Mouse (Mus musculus) WW6 (cell line): ENCODE measurements at regions not wholly inside any gene's neighbourhood (a gene's known extent, or its start where the extent isn't known, plus 50 kb on each side); places are given as distances from the start of the nearest gene placed in this dataset.

Source experiments
- DNase-seq: peaks from one replicate; pipeline ENCODE4 v3.0.0-alpha.2; 2013; ENCODE audit warnings: low read depth, low spot score

DNA sequence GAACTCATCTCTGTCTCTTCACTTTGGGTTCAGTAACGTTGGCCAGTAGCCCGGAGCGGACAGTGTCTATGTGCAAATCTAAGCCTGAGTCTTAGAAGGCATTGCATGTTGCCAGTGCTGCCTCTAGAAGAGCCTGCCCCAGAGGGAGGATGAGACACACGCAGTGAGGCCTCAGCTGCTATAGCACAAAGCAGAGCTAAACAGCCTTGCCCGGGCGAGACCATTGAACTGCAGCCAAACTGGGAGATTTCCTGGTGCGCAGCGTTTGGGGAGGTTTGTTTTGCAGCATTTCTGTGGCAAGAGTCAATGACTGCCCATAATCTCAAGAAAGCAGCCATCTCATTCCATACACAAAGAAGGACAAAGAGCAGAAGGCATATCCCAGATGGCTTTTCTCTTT, 164.0 kb downstream of the 3100002H09Rik start:
- no peak for DNase-seq

DNA sequence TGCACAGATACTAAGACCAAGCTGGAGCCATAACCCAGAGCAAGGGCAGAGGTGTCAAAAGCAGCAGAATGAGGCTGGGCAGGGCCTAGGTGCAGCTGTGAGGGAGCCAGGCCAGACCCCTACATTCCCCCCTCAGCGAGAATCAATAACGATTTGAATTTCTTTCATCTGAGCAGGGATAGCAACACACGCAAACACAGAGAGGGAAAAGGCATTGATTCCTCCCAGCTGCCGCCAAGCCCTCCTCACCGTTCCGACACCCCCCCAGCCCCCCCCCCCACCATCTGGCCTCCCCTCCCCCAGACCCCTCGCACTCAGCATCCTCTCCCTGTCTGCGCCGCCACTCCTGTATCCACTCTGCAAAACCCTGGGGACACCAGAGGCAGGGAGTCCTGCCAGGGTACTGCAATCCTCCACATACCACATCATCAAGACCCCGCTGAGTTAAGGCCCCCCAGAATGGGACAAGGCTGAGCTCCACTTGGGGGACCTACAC, 166.9 kb downstream of the 3100002H09Rik start:
- no peak for DNase-seq

DNA sequence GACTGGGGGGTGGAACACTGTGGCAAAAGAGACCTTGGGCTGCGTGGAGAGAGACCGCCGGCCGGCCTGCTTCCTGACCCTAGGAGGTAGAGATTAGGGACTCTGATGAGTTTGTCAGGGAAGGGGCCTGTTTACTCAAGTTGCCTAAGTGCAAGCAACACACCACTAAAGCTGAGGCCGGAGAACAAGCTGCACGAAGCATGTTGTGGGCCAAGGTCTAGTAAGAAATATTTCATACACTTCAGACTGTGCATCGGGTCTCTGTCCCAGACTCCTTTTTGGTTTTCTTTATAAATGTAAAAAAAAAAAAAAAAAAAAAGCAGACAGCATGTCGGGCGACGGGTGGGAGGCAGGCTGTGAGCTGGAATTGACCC, 167.5 kb downstream of the 3100002H09Rik start:
- DNase-seq, result no peak

DNA sequence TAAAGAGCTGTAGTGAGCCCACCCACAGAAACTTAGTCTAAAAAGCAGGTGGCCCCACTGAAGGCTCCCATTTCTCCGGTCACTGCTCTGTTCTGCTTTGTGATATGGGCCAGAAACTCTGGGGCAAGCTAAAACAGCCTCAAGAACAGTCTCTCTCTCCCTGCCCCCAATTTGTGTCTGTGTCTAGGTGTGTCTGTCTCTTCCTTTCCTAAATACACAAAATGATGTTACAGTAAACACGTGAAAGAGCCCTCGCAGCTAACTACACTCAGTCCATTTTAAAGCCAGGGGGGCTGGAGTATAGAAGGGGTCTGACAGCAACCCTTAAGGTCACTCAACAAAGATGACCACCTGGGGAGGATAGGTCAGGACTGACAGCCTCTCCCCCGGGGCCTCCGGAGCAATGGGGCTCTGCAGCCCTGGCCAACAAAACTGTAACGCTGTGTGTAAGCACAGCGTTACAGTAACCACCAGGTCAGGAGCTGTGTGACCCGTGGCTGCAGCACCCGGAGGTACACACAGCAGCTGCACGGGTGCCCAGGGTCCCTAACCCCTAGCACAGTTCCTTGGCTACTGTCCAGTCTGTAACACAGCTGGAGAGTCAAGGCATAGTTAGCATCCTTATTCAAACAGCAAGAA, 168.0 kb downstream of the 3100002H09Rik start:
- DNase-seq, result no peak

DNA sequence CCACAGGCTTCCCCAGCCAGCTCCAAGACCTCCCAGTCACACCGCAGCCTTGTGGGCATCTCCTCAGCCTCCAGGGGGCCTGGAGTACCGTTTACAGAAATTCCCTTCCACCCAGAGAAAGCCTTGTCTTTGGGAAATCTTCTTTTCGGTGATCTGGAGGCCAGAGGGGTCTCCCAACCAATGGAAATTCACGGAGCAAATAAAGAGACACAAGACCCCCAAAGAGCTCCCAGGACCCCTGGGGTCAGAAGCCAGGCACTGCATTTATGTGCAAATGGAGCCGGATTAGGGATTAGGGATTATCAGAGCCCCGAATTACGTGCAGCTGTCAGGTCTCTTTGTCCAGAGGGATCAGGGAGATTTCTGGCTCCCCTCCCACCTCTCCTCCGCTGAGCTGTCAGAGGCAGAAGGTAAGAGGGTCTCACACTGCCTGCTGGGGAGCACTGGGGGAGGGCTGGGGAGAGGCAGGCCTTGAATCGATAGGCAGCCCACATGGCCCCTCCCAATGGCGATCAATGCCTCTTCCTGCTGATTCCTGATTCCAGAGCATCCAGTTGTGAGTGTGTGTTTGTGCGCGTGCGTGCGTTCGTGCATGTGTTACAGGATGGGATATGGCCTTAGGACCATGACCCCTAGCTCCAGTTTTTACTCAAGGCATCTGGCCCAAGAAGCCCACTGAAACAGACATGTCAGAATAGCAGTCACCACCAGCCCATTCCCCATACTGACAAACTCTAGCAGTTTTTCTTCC, 168.7 kb downstream of the 3100002H09Rik start:
- no peak for DNase-seq

DNA sequence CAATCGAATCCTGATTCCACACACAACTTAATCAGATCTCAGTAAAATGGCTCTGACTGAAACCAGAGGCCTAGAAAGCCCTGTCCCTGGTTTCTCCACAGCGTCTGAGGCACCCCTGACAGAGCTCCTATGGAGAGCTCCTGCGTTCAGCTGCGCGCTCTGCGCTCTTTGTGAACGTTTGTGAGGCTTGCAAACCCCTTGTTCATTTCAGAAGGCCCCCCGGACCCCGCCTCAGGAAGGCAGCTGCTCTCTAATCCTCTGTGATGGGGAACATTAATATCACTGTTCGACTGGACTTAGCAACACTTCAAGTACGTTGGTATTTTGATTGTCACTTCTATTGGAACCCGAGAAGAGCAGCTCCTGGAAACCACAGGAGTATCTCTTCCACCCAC, 175.6 kb downstream of the 3100002H09Rik start:
- DNase-seq, result no peak

DNA sequence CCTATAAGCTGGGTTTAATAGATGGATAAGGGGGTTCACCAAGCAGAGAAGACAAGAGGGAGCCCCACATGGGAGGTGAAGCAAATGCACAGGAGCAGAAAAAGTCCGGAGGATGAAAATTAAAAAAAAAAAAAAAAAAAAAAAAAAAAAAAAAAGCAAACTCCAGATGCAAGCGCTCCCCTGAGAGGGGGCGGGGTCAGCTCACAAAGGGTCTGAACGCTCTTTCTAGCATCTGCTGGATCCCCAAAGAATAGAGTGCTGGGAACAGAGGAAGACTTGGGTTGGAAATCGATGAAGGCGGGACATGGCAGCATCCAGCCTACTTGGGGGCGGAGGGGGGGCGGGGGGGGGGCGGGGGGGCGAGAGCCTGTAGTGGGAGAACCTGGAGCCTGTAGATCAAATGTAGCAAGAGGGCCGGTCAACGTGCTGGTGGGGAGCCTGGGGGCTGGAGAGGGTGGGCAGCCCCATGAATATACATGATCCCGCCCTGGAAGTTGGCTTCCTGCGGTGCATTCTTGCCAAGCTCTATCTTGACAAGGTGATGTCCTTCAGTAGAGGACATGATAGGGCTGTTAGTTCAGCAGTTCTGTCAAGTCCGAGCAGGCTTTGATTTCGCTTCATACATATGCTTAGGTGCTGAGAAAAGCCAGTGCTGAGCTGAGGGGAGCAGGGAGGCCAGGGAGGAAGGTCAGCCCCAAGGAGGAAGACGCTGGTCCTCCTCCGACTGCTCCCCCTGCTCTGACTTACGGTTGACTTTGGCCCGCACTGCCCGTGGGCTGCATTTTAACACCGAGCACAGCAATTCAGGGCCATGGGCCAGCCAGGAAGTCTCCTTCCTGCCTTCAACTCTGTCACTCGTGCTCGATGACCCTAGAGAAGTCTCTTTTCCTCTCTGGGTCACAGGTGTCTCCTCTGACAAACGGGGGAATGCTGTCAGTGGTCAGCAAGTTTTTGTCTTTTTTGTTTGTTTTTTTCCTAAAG, 176.3 kb downstream of the 3100002H09Rik start:
- no peak for DNase-seq

DNA sequence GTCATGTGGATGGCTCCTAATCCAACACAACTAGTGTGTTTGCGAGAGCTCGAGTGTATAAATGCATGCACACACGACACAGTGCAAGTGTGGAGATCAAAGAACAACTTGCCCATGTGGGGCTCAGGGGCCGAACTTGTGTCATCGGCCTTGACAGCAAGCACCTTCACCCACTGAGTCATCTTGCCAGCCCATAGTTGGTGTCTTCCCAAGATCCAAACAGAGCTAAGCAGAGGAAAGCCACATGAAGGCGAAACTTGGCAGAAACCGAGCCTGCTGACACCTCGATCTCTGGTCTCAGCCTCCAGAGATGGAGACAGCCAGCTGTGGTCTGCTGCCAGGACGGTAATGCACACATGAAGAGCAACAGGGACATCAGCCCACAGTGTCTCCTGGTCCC, 177.1 kb downstream of the 3100002H09Rik start:
- no peak for DNase-seq

DNA sequence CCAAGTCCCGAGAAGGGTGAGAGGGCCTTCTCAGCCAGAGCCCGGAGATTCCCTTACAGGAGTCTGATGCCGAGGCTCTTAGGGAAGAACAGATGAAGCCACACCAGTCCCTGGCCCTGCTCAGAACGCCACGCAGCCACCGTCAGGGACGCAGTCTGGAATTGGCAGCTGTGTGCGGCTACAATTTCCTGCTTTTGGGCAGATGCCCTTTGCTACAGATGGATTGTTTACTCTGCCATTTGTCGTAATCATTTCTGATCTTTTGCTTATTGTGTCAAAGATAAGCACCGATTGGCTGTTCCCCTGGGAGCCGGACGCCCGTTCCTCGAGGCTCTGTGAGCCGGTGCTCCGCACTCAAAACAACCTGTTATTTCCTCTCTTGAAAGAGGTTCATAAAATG, 179.4 kb downstream of the 3100002H09Rik start:
- DNase-seq, result no peak

DNA sequence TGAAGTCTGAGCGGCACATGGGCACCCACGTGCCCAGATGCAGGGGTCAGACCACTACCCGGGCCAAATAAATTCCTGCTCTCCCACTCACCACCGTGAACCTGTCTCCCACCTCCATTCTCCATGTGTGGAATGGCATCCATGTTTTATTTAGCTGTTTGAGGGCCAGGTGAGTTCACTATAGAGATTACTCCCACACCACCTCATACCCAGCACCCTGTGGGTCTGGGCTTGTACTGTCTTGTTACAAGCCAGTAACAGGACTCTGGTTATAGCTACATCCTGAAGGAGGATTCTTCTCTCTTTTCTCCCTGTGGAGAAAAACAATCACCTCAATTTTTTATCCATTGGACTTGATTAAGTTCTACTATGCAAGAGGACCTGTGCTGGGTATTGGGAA, 181.8 kb downstream of the 3100002H09Rik start:
- no peak for DNase-seq

DNA sequence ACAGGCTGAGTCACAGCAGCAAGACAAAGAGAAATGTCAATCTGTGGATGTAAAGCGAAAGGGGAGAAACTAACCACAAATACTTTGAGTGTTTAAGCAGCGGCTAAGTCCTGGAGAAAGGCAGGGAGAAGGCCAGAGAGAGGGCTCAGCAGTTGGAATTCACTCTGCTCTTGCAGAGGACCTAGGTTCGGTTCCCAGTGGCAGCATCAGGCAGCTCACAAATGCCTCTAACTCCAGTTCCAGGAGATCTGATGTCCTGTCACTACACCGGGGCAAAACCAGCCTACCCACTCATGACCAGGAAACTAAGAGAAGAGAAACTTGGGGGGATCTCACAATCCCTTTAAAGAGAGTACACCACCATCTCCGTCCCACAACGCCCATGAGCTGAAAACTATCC, 188.2 kb downstream of the 3100002H09Rik start:
- no peak for DNase-seq

DNA sequence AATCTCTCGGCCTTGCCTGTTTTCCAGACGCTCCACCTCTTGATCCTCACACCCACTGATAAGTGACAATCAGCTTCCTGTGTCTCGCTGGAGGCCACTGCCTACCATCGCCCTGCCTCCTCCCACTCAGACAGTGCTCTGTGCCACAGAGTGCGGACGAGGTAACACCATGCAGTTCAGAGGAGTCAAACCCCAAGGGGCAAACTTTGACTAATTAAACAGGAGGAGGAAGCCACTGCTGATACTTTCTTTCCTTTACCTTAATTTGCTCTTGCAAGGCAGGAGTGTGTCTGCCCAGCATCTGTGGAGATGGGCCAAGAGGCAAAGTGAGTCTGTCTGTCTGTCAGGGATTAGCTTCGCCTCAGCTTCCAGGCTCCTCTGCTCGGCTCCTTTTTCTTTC, 192.2 kb downstream of the 3100002H09Rik start:
- no peak for DNase-seq

DNA sequence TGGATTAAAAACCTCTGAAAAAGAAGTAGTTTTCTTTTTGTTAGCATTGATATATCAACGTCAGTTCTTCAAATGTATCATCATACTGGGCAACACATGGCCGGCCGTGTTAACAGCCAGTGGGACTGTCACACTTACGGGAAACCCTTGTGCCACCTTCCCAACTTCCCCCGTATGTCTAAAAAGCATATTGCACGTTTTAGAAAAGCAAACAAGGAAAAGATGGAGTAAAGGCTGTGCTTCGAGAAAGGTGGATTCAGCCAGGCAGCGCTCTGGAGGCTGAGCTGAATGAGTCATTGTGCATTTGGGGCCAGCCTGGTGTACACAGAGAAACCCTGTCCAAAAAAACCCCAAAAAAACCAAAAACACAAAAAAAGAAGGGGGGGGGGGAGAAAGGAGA, 193.4 kb downstream of the 3100002H09Rik start:
- DNase-seq, result no peak

DNA sequence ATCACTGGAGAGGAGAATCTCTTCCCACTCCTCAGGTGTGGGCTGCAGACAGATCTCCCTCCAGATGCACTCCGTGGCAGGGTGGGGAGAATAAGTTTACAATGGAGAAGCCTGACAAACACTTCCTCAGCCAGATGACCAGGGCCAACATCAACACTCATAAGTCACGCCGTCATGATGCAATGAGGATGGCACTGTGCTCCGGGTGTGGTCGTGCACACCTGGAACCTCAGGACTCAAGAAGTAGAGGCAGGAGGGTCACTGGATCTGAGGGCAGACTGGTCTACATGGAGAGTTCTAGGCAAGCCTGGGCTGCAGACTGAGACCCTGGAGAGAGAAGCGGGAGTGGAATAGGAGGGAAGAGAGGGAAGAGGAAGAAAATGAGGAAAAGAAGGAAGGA, 194.3 kb downstream of the 3100002H09Rik start:
- no peak for DNase-seq

DNA sequence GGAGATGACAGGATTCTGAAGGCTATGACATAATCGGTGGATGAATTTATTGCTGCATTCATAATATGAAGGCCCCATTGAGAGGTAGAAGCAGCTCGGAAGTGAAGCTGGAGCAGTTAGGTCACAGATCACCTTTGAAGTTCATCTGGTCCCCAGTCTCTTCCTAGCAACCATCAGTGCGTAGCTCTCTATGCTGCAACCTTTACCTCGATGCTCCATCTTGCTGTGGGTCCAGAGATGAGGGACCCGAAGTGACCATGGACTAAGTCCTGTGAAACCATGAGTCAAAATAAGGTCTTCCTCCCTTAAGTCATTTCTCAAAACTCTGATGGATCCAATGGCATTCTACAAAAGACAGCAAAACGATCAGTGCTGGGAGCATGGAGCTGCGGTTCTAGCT, 196.2 kb downstream of the 3100002H09Rik start:
- no peak for DNase-seq

DNA sequence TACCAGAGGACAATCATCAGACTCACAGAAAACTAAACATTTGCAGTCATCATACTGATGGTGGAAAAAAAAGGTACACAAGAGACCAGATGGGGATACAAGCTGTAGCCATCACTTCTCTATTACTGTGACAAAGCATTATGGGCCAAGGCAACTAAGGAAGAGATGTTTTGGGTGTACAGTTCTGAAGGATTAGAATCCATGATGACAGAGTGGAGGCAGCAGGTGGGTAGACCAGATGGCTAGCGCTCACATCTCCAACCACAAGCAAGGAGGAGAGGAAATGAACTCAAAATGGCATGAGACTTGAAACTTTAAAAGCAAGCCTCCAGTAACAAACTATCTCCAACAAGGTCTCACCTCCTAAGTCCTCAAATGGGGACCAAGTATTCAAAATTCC, 201.3 kb downstream of the 3100002H09Rik start:
- DNase-seq, result no peak

DNA sequence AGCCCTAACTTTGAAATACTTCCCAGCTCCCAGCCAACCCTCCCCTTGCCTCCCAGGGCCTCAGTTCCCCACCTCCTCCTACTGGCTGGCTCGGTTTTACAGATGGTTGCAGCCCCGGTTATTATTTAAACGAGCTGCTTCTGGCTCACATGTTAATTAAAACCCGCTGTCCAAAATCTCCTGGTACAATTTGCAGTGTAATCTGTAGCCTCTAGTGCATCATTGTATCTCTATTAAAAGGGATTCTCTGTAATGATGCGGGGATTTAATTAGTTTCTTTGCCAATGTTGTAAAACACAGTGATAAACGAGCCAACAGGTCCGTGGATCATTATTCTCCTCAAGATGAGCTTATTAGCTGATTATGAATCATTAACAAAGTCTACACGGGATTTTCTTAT, 208.5 kb downstream of the 3100002H09Rik start:
- DNase-seq, result no peak

DNA sequence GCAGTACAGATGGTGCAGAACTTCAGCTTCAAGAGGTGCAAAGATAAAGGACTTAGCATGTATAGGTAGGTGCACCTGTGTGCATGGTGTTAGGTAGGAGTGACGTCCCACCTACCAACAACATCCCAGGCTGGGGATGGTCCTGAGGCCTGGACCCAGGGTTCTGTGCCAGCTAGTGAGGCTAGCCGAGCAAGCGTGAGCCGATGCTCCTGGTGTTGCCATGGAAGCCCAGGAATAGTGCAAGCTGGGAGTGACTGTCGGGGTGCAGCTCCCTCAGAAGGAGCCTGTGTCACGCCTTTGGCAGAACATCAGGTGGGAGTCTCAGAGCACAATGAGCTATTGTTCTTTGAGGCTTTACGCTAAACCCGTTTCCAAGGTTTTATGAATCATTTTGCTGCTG, 209.9 kb downstream of the 3100002H09Rik start:
- no peak for DNase-seq

DNA sequence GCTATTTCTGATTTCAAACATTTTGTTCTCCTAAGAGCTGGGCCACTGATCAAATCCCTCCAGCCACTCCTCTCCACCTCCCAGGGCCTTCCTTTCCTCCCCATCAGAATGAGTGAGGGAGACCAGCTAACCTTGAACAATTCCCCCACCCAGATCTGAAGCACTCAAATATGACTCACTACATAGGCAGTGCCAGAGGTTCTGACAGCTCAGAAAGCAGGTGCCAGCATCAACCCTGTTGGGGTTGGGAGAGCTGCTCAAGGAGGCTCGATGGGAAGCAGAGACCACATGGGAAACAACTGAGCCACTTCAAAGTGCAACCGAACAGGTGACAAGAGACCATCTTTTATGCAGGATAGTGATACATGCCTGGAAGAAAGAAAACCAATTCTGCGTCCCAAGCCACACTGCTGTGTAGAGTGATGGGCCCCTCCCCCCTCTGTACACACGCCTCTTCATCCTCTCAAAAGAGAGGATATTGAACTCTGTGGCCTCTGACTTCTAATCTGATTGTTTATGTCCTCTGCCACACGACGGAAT, 210.4 kb downstream of the 3100002H09Rik start:
- no peak for DNase-seq

DNA sequence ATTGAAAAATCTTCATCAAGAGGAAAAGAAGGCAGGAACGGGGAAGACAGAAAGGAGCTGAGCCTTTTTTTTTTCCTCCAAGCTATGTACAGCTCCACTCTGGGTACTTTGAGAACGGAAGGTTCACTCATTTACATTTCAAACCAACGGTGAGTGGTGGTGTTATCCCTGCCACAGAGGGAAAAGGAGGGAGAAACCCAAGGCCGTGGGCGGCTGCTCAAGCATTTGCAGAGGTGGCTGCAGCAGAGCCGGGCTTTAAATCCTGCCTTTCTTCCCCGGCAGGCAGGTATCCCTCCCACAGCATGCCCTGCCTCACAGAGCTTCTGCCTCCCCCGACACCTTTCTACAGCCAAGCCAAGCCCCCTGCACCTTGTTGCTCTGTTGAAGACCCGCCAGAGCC, 212.2 kb downstream of the 3100002H09Rik start:
- DNase-seq, result no peak

DNA sequence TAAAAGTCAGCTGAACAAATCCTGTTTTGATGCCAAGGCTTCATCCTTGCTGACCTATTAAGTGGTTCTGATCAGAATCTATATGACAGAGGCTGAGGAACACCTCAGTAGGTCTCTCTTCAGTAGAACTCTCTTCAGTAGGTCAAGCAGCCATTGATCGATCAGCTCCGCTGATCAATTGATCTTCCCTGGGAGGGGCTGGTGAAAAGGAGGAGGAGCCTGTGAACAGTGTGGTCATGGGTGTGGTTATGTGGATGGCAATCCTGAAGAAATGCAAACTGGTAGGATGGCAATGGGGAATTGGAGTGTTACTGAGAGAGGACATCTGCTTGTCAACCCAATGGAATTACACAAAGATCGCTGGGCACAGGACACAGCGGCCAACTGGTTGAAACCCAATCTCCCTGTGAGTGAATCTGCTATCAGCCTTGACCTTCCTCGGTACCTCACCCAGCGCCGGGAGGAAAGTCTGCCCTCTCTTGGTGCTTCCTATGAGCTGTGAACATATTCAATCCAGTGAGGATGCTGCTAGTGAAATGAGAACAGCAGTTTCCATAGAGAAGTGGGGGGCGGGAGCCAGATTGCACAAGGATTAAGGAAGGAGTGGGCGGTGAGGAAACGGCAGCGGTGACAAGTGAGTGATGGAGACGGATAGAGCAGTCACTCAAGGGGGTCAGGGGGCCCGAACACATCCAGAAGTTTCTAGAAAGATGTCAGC, 213.9 kb downstream of the 3100002H09Rik start:
- DNase-seq, result peak; percentile 20
